Mouse (Mus musculus) liver, postnatal 0 days (tissue): ENCODE measurements around the gene Mypn. TPM values are rescaled to one million over a fixed set of nuclear protein-coding genes. Genes with fewer than 3 reads are reported as not detected.

Source experiments
- ATAC-seq: fragments of 200-750 bp; cut with Nextera tagmentation; 2 replicates; pipeline ENCODE4 v1.8.0; 2017; ENCODE audit warnings: mild to moderate bottlenecking, moderate library complexity
- DNase-seq: peaks from one replicate; pipeline ENCODE4 v3.0.0-alpha.2; 2016
- H3K27ac ChIP-seq: fragments of 300-500 bp; sonication (generic); 2 replicates; pipeline ENCODE4 v1.5.1; 2014; ENCODE audit warnings: antibody characterized with exemption, moderate library complexity, mild to moderate bottlenecking, low read depth
- H3K27me3 ChIP-seq: fragments of 300-500 bp; sonication (generic); 2 replicates; pipeline ENCODE4 v1.6.1; 2014; ENCODE audit warnings: low read length, control low read depth, mixed read lengths; ENCODE audit not compliant: insufficient read depth
- H3K36me3 ChIP-seq: fragments of 300-500 bp; sonication (generic); replicated peaks from 2 replicates; pipeline ENCODE4 v1.6.1; 2014; ENCODE audit warnings: mild to moderate bottlenecking, control low read depth, low read length, moderate library complexity, mixed read lengths; ENCODE audit not compliant: insufficient read depth
- H3K4me1 ChIP-seq: fragments of 300-500 bp; sonication (generic); 2 replicates; pipeline ENCODE4 v1.6.1; 2014; ENCODE audit warnings: antibody characterized with exemption, mild to moderate bottlenecking, control low read depth; ENCODE audit not compliant: insufficient read depth
- H3K4me2 ChIP-seq: fragments of 300-500 bp; sonication (generic); 2 replicates; pipeline ENCODE4 v1.6.1; 2014; ENCODE audit warnings: low read depth, mild to moderate bottlenecking, low read length, moderate library complexity, mixed read lengths
- H3K4me3 ChIP-seq: fragments of 300-500 bp; sonication (generic); 2 replicates; pipeline ENCODE4 v1.5.1; 2014; ENCODE audit warnings: low read depth, low read length
- H3K9ac ChIP-seq: fragments of 300-500 bp; sonication (generic); replicated peaks from 2 replicates; pipeline ENCODE4 v1.6.1; 2014; ENCODE audit warnings: mild to moderate bottlenecking, moderate library complexity
- H3K9me3 ChIP-seq: fragments of 300-500 bp; sonication (generic); 2 replicates; pipeline ENCODE4 v1.6.1; 2016; ENCODE audit warnings: mild to moderate bottlenecking, control low read depth, low read length, mixed read lengths
- CTCF ChIP-seq: sonication (generic); IDR thresholded peaks from 2 replicates; pipeline ENCODE4 v1.5.1; 2016; ENCODE audit warnings: antibody characterized with exemption, low read depth
- EP300 ChIP-seq: IDR thresholded peaks from 2 replicates; pipeline ENCODE4 v1.6.1; 2016; ENCODE audit warnings: antibody characterized with exemption, low read depth, mild to moderate bottlenecking
- WGBS: fragments of 180-500 bp; shearing (Covaris S2); extraction: QIAGEN DNeasy Blood & Tissue Kit; methylation state at CpG from one replicate; pipeline ENCODE4 v1.1.7; 2014; ENCODE audit not compliant: insufficient replicate concordance; 5-methylcytosine and 5-hydroxymethylcytosine counted together
- polyA plus RNA-seq: library from polyadenylated mRNA; unstranded; fragments of >200 nt; fragmentation: Nextera tagmentation; extraction: Ambion mirVana; gene quantifications from 2 replicates; pipeline ENCODE4 v1.2.1, GENCODE M21; 2015

Mypn gene
- polyA plus RNA-seq, 1 experiment from 2014 or later, result 0.04 TPM

DNA sequence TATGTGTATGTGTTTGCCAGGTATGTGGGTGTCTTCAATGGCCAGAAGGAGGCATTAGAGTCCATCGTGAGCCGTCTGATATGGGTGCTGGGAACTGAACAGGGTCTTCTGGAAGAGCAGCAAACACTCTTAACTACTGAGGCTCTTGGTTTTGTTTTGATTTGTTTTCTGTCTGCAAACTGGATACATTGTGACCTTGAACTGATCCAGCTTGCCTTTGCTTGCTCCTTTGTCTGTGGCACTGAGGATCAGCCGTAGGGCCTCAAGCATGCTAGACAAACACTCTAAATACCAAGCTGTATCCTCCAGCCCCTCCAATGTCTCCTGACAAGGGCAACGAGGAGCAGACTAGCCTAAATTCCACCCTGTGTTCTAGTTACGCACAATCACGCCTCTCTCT is 76.6 kb downstream of the Mypn start:
- Histone ChIP-seq H3K4me1 (no peaks in the 10 kb centered on the region), H3K27me3 (no peaks in the 10 kb centered on the region), H3K36me3 (no peaks in the 10 kb centered on the region), H3K9me3 (no peaks in the 10 kb centered on the region), H3K4me3 (no peak overlapping the region), H3K27ac (no peak overlapping the region), H3K9ac (no peak overlapping the region), H3K4me2 (no peak overlapping the region)
- WGBS, result 78% methylated on average over 6 of the region's 6 CpGs
- DNase-seq (no peak), ATAC-seq (no peak)
- no peak for TF ChIP-seq EP300
- TF ChIP-seq CTCF, result no peak

DNA sequence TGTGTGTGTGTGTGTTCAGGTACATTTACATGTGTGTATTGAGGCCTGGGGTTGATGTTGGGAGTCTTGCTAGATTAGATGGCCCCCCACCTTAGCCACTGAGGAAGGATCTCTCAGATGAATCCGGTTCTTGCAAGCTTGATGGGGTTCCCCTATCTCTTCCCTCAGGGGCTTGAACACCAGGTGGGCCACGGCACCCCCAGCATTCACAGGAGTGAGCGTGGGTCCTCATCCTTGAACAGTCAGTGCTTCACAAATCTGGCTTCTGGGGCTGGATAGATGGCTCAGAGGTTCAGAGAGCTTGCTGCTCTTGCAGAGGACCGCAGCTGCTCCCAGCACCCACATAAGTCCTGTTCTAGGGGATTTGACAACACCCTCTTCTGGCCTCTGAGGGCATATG is 77.6 kb downstream of the Mypn start:
- Histone ChIP-seq H3K4me3 (no peak overlapping the region), H3K27ac (no peak overlapping the region), H3K9me3 (no peaks in the 10 kb centered on the region), H3K4me2 (no peak overlapping the region), H3K4me1 (no peaks in the 10 kb centered on the region), H3K27me3 (no peaks in the 10 kb centered on the region), H3K9ac (no peak overlapping the region), H3K36me3 (no peaks in the 10 kb centered on the region)
- ATAC-seq (no peak), DNase-seq (no peak)
- TF ChIP-seq CTCF (no peak), EP300 (no peak)
- WGBS, result 72% methylated on average over 4 of the region's 4 CpGs

DNA sequence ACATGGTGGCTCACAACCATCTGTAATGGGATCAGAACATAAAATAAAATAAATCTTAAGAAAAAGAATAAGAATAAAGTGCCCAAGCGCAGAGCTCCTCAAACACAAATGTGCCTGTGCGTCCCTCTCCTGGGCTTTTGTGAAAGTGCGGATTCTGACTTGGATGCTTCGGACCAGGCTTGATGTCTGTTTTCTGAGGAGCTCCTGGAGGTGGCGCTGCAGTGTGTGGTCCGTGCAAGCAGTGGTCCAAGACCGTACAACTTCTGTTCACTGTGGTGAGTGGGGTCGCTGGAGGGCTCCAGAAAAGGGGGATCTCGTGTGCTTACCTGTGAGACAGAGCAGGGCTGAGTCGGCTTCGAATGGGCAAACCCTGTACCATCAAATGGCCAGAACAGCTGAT is 78.4 kb downstream of the Mypn start:
- H3K4me3 ChIP-seq, result no peak overlapping the region
- 51% methylated on average over 11 of the region's 11 CpGs for WGBS
- TF ChIP-seq CTCF, result peak; percentile 45
- TF ChIP-seq EP300, result no peak

GRCm38 (mm10) chr10:63124016-63124415 is 79.7 kb downstream of the Mypn start:
- TF ChIP-seq CTCF (no peak), EP300 (no peak)
- no peaks in the 10 kb centered on the region for H3K9me3 ChIP-seq
- ATAC-seq (no peak), DNase-seq (no peak)
- H3K4me1 ChIP-seq, result no peaks in the 10 kb centered on the region
- no peaks in the 10 kb centered on the region for H3K27me3 ChIP-seq
- H3K9ac ChIP-seq, result no peak overlapping the region
- no peak overlapping the region for H3K27ac ChIP-seq
- no peaks in the 10 kb centered on the region for H3K36me3 ChIP-seq
- WGBS, result 85% methylated on average over 10 of the region's 10 CpGs
- H3K4me2 ChIP-seq, result no peak overlapping the region
- no peak overlapping the region for H3K4me3 ChIP-seq

More for the DNA sequence above, 78.4 kb downstream of the Mypn start:
- no peak overlapping the region for H3K27ac ChIP-seq
- no peaks in the 10 kb centered on the region for H3K27me3 ChIP-seq
- no peak for ATAC-seq
- H3K9ac ChIP-seq, result no peak overlapping the region
- no peaks in the 10 kb centered on the region for H3K4me1 ChIP-seq
- H3K9me3 ChIP-seq, result no peaks in the 10 kb centered on the region
- H3K4me2 ChIP-seq, result no peak overlapping the region
- no peaks in the 10 kb centered on the region for H3K36me3 ChIP-seq
- DNase-seq, result no peak

DNA sequence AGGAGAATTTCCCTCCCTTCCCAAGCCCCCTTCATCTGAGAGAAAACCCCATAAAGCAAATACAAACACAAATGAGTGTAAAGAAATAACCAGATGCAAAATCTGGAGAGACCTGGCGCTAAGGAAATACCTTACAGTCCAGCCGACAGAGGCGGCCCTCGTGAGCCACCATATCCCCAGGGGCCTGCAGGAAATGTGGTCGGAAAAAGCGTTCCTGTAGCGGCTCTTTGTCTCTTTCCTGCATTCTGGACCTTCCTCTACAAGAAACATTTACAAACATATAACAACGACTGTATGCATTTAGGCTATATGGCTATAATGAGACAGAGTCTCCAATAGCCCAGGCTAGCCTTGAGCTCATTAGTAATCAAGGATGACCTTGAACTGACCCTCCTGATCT is 80.6 kb downstream of the Mypn start:
- Histone ChIP-seq H3K36me3 (no peaks in the 10 kb centered on the region), H3K9ac (no peak overlapping the region), H3K4me3 (no peak overlapping the region), H3K9me3 (no peaks in the 10 kb centered on the region), H3K4me1 (no peaks in the 10 kb centered on the region), H3K4me2 (no peak overlapping the region), H3K27me3 (no peaks in the 10 kb centered on the region), H3K27ac (0 out of 2 replicates have a peak overlapping the region, but pooled peaks have one; percentile 29)
- WGBS, result 78% methylated on average over 8 of the region's 8 CpGs
- no peak for ATAC-seq
- TF ChIP-seq EP300 (no peak), CTCF (no peak)
- DNase-seq, result no peak

- no peak overlapping the region for H3K4me3 ChIP-seq
- no peaks in the 10 kb centered on the region for H3K27me3 ChIP-seq
- DNase-seq, result peak; percentile 62
Measured at GRCm38 (mm10) chr10:63122516-63122915, 81.2 kb downstream of the Mypn start.

GRCm38 (mm10) chr10:63121961-63122360 is 81.8 kb downstream of the Mypn start:
- TF ChIP-seq CTCF (no peak), EP300 (no peak)
- no peak for DNase-seq
- H3K4me1 ChIP-seq, result no peaks in the 10 kb centered on the region
- no peaks in the 10 kb centered on the region for H3K36me3 ChIP-seq
- no peak overlapping the region for H3K9ac ChIP-seq
- H3K4me3 ChIP-seq, result no peak overlapping the region
- 83% methylated on average over 14 of the region's 14 CpGs for WGBS
- no peak for ATAC-seq
- H3K4me2 ChIP-seq, result no peak overlapping the region
- H3K27me3 ChIP-seq, result no peaks in the 10 kb centered on the region
- peaks cover 3% of the 10 kb centered on the region; the same call in 1 of the 2 replicates for H3K9me3 ChIP-seq
- no peak overlapping the region for H3K27ac ChIP-seq

More at GRCm38 (mm10) chr10:63122516-63122915, 81.2 kb downstream of the Mypn start:
- no peak overlapping the region; the same call in 1 of the 2 replicates for H3K4me2 ChIP-seq
- no peaks in the 10 kb centered on the region for H3K36me3 ChIP-seq
- H3K4me1 ChIP-seq, result no peaks in the 10 kb centered on the region
- TF ChIP-seq CTCF (no peak), EP300 (no peak)
- 33% methylated on average over 8 of the region's 8 CpGs for WGBS
- H3K9me3 ChIP-seq, result peaks cover 1% of the 10 kb centered on the region; the same call in 1 of the 2 replicates
- no peak overlapping the region for H3K9ac ChIP-seq
- H3K27ac ChIP-seq, result 0 out of 2 replicates have a peak overlapping the region, but pooled peaks have one; percentile 29
- ATAC-seq, result peak; percentile 92
